Mouse (Mus musculus): ENCODE results near the gene Gabrg3. TPM values are rescaled to one million over a fixed set of nuclear protein-coding genes. Genes with fewer than 3 reads are reported as not detected.

Gabrg3 gene
- 0.38 and 0.69 TPM in 2 replicates for polyA plus RNA-seq (2015; fragmentation: Nextera tagmentation; extraction: Ambion mirVana)

DNA sequence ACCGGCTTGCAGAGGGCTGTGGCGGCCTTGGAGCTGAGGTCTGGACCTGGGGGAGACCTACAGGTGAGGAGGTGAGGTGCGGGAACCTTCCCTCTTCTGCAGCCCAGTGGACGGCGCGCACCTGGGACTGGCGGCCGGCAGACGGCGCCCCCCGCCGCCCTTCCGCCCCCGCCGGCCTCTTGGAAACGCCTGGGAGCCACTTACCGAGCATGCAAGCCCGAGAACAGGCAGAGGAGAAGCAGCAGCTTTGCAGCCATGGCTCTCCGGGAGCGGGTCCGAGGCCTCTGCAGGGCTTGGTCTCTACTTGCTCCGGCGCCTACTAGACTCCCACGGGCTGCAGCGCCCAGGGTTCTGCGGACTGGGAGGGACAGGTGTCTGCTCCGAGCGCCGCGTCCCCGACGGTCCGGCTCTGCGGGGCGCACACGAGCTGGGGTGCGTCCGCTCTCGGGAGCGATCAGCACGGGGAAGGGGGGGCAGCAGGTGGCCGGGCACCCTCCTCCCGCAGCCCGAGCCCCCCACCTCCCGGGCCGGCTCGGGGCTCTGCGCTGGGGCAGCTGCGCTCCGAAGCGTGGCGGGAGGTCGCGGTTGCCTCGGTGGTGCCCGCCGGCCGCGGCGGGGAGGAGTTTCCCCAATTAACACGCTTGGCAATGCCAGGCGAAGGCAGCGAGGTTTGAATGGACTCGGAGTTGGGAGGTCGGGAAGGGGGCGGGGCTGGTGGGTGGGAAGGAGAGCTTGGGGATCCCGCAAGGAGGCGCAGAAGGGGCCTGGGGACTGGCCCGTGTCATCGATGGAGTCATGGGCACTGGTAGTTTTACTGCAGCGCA, at the start of gene Gabrg3:
TSS of gene Gabrg3 (minus strand) at position 672 of the 824 bp plus-strand sequence.
- H3K9ac ChIP-seq, result peak within 1 kb of the TSS; percentile 41
- peaks cover 9% of the 10 kb centered on the region; the same call in 1 of the 2 replicates for H3K4me1 ChIP-seq (replicated peaks)
- no peaks in the 10 kb centered on the region for H3K36me3 ChIP-seq
- H3K4me3 ChIP-seq, result peak within 1 kb of the TSS; percentile 56
- H3K9me3 ChIP-seq (replicated peaks), result no peaks in the 10 kb centered on the region
- under 1% methylated on average over 66 of the region's 71 CpGs for WGBS
- H3K27me3 ChIP-seq, result peaks cover 38% of the 10 kb centered on the region
- no peak; the same call in 1 of the 2 replicates for ATAC-seq (replicated peaks; ENCODE audit: insufficient number of reproducible peaks, insufficient read depth, low FRiP score, low read depth)
- peak within 1 kb of the TSS; percentile 95 for H3K4me2 ChIP-seq
- H3K27ac ChIP-seq, result no peak within 1 kb of the TSS

DNA sequence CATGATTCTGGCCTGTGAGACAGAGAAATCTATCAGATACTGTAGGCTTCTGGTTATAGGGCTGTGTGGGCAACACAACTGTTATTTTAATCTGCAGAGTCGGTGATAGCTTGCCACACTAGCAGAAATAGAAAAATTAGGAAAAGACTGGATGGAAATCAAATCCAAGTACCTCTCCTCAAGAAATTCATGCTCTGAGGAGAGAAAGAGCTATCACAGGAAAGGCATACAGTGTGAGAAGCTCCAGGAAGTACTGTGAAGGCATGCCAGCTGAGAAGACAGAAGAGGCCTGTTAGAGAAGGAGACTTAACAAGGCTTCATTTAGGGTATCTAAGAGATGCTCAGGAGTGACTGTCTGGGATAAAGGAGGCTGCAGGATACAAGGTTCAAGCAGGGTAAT, 35.7 kb upstream of the Gabrg3 start:
- H3K27me3 ChIP-seq, result no peaks in the 10 kb centered on the region
- no peaks in the 10 kb centered on the region for H3K4me1 ChIP-seq (replicated peaks)
- H3K27ac ChIP-seq, result no peak overlapping the region
- H3K9me3 ChIP-seq (replicated peaks), result no peaks in the 10 kb centered on the region
- no peak overlapping the region for H3K9ac ChIP-seq
- H3K4me3 ChIP-seq, result no peak overlapping the region
- H3K36me3 ChIP-seq, result no peaks in the 10 kb centered on the region
- WGBS, result 67% methylated on average over 1 of the region's 1 CpGs
- no peak for ATAC-seq (replicated peaks; ENCODE audit: insufficient number of reproducible peaks, insufficient read depth, low FRiP score, low read depth)
- H3K4me2 ChIP-seq, result no peak overlapping the region

DNA sequence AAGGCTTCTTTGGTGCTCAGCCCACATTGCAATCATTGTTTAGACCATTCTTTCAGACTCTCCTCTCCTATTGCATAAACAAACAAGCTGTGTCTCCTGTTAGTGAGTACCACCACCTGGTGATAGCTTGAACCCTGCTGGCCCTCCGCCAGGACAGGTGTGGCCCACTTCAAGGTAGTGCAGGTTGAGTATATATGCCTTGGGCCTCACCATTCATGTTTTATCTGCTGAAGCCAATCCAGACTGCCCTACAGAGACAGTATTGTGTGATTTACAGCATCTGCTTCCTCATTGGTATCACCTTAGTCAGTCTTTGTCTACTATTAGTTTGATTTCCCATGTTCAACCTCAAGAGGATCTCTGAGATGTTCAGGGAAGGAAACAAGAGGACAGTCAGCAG, 34.1 kb upstream of the Gabrg3 start:
- ATAC-seq (replicated peaks; ENCODE audit: insufficient number of reproducible peaks, insufficient read depth, low FRiP score, low read depth), result 0 out of 2 replicates have a peak, but pooled peaks have one; percentile 22
- no peaks in the 10 kb centered on the region for H3K4me1 ChIP-seq (replicated peaks)
- H3K27ac ChIP-seq, result no peak overlapping the region
- WGBS, result 58% methylated on average over 1 of the region's 1 CpGs
- no peaks in the 10 kb centered on the region for H3K27me3 ChIP-seq
- no peak overlapping the region for H3K4me2 ChIP-seq
- no peak overlapping the region for H3K9ac ChIP-seq
- no peak overlapping the region for H3K4me3 ChIP-seq
- no peaks in the 10 kb centered on the region for H3K36me3 ChIP-seq
- no peaks in the 10 kb centered on the region for H3K9me3 ChIP-seq (replicated peaks)

DNA sequence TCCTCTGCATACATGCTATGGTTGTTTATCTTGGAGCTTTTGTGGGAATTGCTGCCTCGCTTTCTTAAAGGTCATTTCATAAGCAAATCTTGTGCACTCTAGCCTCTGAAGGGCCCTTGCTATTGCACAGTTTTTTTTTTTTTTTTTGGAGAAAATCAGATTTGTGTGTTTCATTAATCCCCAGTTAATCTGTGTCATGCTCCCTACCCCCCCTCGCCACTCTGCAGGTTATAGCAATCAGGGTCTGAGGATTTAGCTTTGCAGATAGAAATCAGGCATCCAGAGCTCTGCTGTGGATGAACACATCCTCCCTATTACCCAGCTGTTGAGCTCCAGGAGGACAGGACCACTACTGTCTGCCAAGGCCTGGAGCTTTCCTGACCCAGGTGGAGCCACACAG, 32.4 kb upstream of the Gabrg3 start, which contains the start of gene Gabrb3:
TSS of gene Gabrb3 (plus strand) at position 301 of the 400 bp plus-strand sequence.
- Histone ChIP-seq H3K36me3 (no peaks in the 10 kb centered on the region), H3K4me3 (no peak within 1 kb of the TSS), H3K27ac (no peak within 1 kb of the TSS), H3K4me2 (no peak within 1 kb of the TSS), H3K27me3 (no peaks in the 10 kb centered on the region), H3K9me3 (replicated peaks) (no peaks in the 10 kb centered on the region), H3K9ac (no peak within 1 kb of the TSS), H3K4me1 (replicated peaks) (no peaks in the 10 kb centered on the region)
- ATAC-seq (replicated peaks; ENCODE audit: insufficient number of reproducible peaks, insufficient read depth, low FRiP score, low read depth), result no peak
- WGBS, result 54% methylated on average over 2 of the region's 2 CpGs

DNA sequence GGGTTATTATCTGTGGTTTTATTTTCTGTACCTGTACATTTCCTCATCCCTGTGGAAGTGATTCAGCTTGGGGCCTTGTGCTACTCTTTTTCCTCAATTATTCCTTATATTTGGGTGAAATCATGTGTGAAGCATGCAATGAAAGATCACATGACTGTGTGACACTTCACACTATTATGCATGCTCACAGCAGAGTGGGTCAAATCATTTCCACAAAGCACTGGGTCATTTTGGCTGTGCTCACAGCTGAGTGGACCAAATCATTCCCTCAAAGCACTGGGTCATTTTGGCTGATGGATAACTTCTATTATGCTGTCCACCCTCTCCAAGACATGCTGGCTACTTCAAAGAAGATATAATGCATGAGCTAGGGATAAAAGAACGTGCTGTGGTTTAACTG, 25.9 kb upstream of the Gabrg3 start:
- WGBS, result 47% methylated on average over 1 of the region's 1 CpGs
- Histone ChIP-seq H3K9me3 (replicated peaks) (no peaks in the 10 kb centered on the region), H3K4me3 (no peak overlapping the region), H3K4me2 (no peak overlapping the region), H3K36me3 (no peaks in the 10 kb centered on the region), H3K27ac (no peak overlapping the region), H3K27me3 (no peaks in the 10 kb centered on the region), H3K9ac (no peak overlapping the region), H3K4me1 (replicated peaks) (no peaks in the 10 kb centered on the region)
- ATAC-seq (replicated peaks; ENCODE audit: insufficient number of reproducible peaks, insufficient read depth, low FRiP score, low read depth), result no peak

DNA sequence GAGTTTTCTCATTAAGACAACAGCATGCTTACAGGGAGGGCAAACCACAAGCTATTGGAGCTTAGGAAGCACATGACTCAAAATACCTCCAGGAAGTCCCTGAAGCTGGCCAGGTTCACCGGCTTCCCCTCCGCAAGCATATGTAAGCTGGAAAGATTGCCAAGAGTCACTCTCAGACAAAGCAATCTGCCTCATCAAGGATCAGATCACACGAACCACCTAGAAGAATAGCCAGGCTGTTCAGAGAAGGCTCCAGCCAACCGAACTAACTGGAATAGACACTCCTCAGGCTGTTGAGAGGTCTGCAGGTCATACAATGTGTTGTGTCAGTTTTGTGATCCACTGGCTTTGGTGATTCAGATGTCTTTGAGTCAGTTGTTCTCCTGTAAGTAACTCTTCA, 24.2 kb upstream of the Gabrg3 start:
- H3K4me1 ChIP-seq (replicated peaks), result no peaks in the 10 kb centered on the region
- no peak overlapping the region for H3K4me3 ChIP-seq
- no peaks in the 10 kb centered on the region for H3K27me3 ChIP-seq
- no peaks in the 10 kb centered on the region for H3K9me3 ChIP-seq (replicated peaks)
- H3K4me2 ChIP-seq, result no peak overlapping the region
- ATAC-seq (replicated peaks; ENCODE audit: insufficient number of reproducible peaks, insufficient read depth, low FRiP score, low read depth), result no peak
- no peak overlapping the region for H3K27ac ChIP-seq
- H3K9ac ChIP-seq, result no peak overlapping the region
- H3K36me3 ChIP-seq, result no peaks in the 10 kb centered on the region
- 80% methylated on average over 4 of the region's 4 CpGs for WGBS

DNA sequence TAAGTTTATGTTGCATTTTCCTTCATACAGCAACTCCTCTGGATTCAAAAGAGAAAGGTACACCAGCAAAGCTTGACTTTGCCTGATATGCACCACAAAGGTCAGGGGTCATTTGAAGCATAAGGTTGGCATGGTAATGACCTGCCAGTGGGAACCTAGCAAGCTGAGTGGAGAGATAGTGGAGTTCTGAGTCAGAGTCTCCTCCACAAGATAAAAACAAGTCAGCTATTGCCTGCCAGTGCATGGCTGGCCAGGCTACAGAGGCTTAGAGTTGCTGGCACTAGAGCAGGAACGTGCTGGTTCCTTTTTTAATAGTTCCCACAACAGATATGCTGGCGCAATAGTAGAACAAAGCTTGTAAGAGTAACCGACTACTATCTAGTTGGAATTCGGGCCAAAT, 6.6 kb upstream of the Gabrg3 start:
- WGBS, result 66% methylated on average over 4 of the region's 4 CpGs
- Histone ChIP-seq H3K4me1 (replicated peaks) (no peaks in the 10 kb centered on the region), H3K27me3 (no peaks in the 10 kb centered on the region), H3K9me3 (replicated peaks) (no peaks in the 10 kb centered on the region), H3K9ac (no peak overlapping the region), H3K4me2 (no peak overlapping the region), H3K36me3 (no peaks in the 10 kb centered on the region), H3K27ac (no peak overlapping the region), H3K4me3 (no peak overlapping the region)
- ATAC-seq (replicated peaks; ENCODE audit: insufficient number of reproducible peaks, insufficient read depth, low FRiP score, low read depth), result no peak

DNA sequence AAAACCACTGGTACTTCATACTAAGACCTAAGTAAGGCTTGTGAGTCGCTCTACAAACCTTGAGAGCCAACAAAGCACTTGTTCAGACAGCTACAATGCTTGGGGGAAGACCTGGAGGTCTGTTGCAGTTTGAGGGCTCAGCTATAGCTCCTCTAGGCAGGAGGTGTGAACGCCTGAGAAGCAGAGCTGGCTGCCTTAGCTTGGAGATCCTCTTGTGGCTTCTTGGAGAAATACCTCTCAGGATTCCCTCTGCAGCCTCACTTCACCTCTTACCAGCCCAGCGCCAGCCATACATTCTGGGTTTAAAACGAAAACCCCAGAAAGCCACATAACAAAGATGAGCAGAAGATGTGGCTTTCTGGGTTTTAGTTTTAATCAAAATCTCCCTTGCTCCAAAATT, 3.1 kb upstream of the Gabrg3 start:
- 27% methylated on average over 4 of the region's 4 CpGs for WGBS
- no peak overlapping the region for H3K9ac ChIP-seq
- H3K4me3 ChIP-seq, result no peak overlapping the region
- no peaks in the 10 kb centered on the region for H3K36me3 ChIP-seq
- H3K4me1 ChIP-seq (replicated peaks), result peaks cover 9% of the 10 kb centered on the region; the same call in 1 of the 2 replicates
- H3K27me3 ChIP-seq, result peaks cover 32% of the 10 kb centered on the region
- H3K9me3 ChIP-seq (replicated peaks), result no peaks in the 10 kb centered on the region
- ATAC-seq (replicated peaks; ENCODE audit: insufficient number of reproducible peaks, insufficient read depth, low FRiP score, low read depth), result no peak
- no peak overlapping the region for H3K4me2 ChIP-seq
- H3K27ac ChIP-seq, result no peak overlapping the region

DNA sequence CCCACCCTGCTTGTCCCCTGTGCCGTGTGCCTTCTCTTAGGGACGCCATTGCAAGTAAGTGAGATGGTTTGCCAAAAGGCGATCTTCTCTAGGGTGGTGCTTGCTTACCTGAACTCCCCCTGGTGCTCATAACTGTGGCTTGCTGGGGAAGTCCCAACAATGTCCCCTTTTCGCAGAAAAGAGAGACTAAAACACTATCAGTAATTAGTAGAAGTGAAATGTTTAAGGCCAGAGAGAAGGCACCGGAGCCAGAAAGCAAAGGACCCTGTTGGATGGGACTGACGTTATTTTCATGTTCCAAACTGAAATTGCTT, 310 bp upstream of the Gabrg3 start:
- WGBS, result 20% methylated on average over 6 of the region's 6 CpGs
- Histone ChIP-seq H3K4me2 (peak overlapping the region; percentile 95), H3K27me3 (peaks cover 38% of the 10 kb centered on the region), H3K4me1 (replicated peaks) (peaks cover 9% of the 10 kb centered on the region; the same call in 1 of the 2 replicates), H3K36me3 (no peaks in the 10 kb centered on the region), H3K9me3 (replicated peaks) (no peaks in the 10 kb centered on the region), H3K9ac (no peak overlapping the region), H3K27ac (no peak overlapping the region), H3K4me3 (peak overlapping the region; percentile 56)
- no peak for ATAC-seq (replicated peaks; ENCODE audit: insufficient number of reproducible peaks, insufficient read depth, low FRiP score, low read depth)

DNA sequence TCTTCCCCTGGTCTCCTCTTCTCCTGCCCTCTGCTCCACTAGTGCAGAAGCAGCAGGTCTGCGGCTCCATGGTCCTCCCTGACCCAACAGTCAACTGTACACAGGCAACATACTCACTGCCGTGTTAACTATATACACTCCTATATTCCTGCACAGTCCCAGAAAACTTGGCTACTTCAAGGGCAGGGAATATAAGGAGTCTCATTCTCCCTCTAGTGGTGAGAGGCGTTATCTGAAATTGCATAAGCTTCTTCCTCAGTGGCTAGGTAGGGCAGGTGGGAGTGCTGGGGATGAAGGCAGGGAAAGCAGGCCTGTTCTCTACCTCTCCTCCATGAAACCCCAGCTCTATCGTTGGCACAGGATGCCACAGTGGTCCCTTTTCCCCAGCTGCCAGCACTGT, 2.9 kb downstream of the Gabrg3 start:
- Histone ChIP-seq H3K36me3 (no peaks in the 10 kb centered on the region), H3K4me2 (no peak overlapping the region), H3K4me3 (no peak overlapping the region), H3K27me3 (peaks cover 38% of the 10 kb centered on the region), H3K9ac (no peak overlapping the region), H3K27ac (no peak overlapping the region), H3K4me1 (replicated peaks) (peaks cover 9% of the 10 kb centered on the region; the same call in 1 of the 2 replicates), H3K9me3 (replicated peaks) (no peaks in the 10 kb centered on the region)
- ATAC-seq (replicated peaks; ENCODE audit: insufficient number of reproducible peaks, insufficient read depth, low FRiP score, low read depth), result peak; percentile 55
- 28% methylated on average over 4 of the region's 4 CpGs for WGBS

DNA sequence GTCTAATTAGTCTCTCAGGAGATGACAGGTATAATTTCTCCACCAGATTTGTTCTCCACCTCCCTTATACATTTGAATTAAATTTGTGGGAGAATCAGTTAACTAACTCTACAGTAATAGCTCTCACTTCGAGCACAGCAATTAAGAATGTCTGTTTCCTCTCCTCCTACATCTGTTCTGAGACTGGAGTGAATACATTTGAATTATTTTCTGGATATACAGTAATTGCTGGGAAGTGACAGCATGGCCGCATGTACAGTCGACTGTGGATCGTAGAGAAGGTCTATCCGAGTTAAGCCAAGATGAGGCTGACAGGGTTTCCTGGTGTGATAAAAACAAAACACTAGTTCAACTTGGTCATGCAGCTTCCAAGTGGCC, 21.0 kb downstream of the Gabrg3 start:
- WGBS, result 74% methylated on average over 5 of the region's 5 CpGs
- Histone ChIP-seq H3K9ac (no peak overlapping the region), H3K4me3 (no peak overlapping the region), H3K27me3 (no peaks in the 10 kb centered on the region), H3K9me3 (replicated peaks) (no peaks in the 10 kb centered on the region), H3K4me2 (no peak overlapping the region), H3K27ac (no peak overlapping the region), H3K4me1 (replicated peaks) (no peaks in the 10 kb centered on the region), H3K36me3 (no peaks in the 10 kb centered on the region)
- ATAC-seq (replicated peaks; ENCODE audit: insufficient number of reproducible peaks, insufficient read depth, low FRiP score, low read depth), result no peak

Measured in heart, embryonic 15.5 days (tissue).